Mouse (Mus musculus) adrenal gland, postnatal 25 days (tissue): ENCODE results near the gene Fkbp5. TPM values are rescaled to one million over a fixed set of nuclear protein-coding genes. Genes with fewer than 3 reads are reported as not detected.

Source experiments
- DNase-seq: peaks from one replicate; pipeline ENCODE4 v3.0.0; 2021; ENCODE audit warnings: mixed read lengths
- total RNA-seq: library from RNA; stranded (reverse); gene quantifications from 2 replicates; pipeline ENCODE4 v1.2.3, GENCODE M21; 2021

The Fkbp5 gene
- total RNA-seq, 1 experiment from 2014 or later, result 55.9 TPM

DNA sequence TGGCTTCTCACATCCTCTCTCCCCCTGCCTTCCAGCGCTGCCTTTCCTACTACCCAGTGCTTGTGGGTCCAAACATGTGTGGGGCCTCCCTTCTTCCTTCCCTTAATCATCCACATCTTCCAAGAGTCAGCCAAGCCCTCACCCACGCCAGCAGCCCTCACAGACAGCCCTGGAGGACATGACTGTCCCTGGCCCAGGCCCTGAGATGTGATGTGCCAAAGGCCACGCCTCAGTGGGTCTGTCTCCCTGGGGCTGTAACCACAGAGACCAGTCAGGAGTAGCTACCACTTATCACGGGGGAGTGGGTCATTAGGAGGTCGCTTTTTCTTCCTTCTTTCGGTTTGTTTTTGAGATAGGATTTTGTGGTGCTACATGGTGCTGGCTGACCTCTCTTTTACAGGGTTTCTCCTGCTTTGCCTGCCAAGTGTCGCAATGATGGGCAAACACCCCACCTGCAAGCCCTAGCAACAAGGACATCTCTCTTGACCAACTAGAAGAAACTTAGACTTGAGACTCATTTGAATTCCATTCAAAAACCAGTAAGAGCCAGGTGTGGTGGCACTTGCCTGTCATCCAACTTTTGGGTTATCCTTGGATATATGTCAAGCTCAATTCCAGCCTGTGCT, 15.0 kb downstream of the Fkbp5 start:
- no peak for DNase-seq

GRCm38 (mm10) chr17:28500465-28500864, 16.9 kb downstream of the Fkbp5 start:
- no peak for DNase-seq

- no peak for DNase-seq
Measured at GRCm38 (mm10) chr17:28499190-28499589, 18.1 kb downstream of the Fkbp5 start.

GRCm38 (mm10) chr17:28495832-28496231, 21.5 kb downstream of the Fkbp5 start:
- DNase-seq, result no peak

DNA sequence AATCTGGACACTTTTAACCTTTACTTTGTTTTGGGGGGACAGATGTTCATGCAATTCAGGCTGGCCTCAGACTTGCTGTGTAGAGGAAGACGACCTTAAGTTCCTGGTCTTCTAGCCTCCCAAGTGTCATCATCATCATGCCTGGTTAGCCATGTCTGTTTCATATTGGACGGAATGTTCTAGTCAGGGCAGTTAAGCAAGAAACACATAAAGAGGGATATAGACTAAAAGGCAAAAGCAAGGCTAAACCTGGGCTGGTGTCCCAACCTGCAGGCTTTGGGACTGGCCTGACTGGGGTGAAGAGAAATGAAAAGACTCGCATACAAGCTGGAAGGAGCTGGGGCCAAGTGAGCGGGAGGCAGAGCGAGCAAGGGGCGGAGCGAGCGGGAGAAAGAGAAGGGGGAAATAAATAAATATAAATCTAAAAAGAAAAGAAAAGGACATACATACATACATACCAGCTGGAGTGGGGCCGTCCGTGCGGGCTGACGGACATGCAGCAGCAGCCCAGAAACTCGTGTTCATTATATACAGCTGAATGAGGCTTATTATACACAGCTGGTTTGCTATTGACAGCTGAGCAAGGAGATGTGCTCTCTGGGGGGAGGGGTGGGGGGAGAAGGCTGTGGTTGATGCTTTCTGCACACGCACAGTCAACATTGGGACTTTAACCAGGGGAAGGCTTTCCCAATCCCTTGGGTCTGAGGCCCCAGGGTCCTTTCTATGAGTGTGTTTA, 26.1 kb downstream of the Fkbp5 start:
- DNase-seq, result no peak

GRCm38 (mm10) chr17:28488258-28489013, 28.9 kb downstream of the Fkbp5 start:
- DNase-seq, result no peak

DNA sequence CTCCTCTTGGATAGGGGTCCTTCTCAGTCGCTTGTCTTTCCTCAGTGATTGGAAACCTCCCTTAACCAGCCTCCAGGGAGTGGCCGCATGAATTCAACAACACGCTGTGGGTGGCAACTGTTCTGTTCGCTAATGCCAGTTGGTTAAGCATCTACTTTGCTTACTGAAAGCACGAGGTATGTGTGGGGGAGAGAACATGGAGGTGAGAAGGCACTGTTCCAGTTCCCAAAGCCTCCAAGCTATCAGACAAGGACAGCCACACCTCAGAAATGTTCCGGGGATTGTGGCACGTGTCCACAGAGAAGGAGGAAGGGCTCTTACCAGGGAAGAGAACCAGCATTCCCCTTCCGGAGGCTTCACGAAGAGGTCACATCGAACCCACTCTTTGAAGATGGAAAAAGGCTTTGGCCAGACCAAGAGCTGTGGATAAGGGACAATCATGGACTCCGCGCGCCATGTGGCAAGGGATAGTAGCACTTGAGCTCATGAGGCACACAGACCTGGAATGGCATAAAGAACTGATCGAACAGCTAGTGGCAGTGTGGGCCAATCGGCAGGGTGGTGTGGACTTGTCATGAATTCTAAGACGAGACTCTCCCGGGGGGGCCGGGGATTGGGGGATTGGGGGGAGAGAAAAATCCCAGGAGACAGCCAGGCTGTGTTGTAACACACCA, 29.6 kb downstream of the Fkbp5 start:
- DNase-seq, result no peak

DNA sequence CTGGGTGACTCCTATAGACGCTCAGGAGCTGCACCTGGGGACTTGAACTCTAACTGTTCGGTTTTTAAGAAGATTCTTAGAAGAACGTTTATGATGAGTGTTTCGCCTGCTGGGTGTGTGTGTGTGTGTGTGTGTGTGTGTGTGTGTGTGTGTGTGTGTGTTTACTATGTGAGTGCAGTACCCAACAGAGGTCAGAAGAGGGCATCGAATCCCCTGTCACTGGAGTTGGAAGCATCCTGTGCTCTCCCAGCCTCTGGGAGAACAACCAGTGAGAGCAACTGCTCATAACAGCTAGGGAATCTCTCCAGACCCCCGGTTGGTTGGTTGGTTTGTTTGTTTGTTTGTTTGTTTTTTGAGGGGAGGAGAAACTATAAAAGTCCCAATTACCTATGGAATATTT, 30.6 kb downstream of the Fkbp5 start:
- DNase-seq, result no peak

GRCm38 (mm10) chr17:28485977-28486400, 31.3 kb downstream of the Fkbp5 start:
- DNase-seq, result peak; percentile 99

DNA sequence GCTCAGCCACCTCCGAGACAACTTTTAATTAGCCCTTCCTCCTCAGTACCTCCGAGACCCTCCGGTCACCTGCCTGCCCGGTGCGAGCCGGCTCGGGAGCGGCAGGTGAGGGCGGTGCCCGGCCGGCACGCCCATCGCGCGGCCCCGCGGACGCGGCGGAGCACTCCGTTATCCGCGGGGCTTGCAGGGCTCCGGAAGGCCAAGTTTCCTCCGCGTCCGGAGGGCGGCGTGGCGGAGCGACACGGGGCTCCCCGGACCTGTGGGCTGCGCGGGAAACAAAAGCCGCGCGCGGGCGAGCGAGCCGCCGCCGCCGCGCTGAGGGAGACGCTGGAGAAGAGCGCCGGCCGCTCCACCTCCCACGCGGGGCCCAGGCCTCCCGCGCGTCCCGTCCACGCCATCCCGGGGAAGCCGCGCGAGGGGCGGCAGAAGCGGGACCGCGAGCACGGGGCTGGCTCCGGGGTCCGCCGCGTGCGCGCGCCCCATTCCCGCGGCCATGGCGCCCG, 31.8 kb downstream of the Fkbp5 start:
- DNase-seq, result peak; percentile 56

DNA sequence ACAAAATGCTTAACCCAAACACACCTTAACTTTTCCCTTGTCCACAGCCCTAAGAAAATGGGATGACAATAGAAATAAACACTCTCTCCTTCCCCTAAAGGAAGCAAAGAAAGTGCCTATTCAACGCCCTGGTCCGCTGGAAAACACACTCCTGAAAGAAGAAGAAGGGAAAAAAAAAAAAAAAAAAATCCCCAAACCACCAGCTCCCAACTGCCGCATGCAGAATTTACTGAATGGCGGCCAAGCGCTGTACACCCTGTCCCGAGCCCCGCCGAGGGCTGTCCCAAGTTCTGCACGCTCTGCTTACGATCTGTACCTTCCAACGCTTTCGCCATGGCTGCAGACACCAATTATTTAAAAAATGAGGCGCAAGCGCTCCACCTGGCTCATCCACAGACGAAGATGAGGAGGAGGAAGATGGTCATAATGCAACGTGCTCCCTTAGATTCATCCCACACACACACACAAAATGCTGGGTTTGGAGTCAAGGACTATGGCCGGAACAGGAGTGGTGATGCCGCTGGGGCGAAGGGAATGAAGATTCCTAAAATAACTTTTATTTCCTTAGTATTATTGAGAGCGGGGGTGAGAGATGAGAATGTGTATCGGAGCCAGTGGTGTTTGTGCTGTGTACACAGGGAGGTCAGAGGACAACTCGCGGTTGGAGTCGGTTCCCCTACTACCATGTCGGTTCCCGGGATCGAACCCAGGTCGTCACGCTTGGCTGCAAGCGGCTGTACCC, 32.5 kb downstream of the Fkbp5 start:
- DNase-seq, result peak; percentile 46

GRCm38 (mm10) chr17:28477421-28477820, 39.9 kb downstream of the Fkbp5 start:
- no peak for DNase-seq

- no peak for DNase-seq
Measured at GRCm38 (mm10) chr17:28476441-28476840, 40.9 kb downstream of the Fkbp5 start.

DNA sequence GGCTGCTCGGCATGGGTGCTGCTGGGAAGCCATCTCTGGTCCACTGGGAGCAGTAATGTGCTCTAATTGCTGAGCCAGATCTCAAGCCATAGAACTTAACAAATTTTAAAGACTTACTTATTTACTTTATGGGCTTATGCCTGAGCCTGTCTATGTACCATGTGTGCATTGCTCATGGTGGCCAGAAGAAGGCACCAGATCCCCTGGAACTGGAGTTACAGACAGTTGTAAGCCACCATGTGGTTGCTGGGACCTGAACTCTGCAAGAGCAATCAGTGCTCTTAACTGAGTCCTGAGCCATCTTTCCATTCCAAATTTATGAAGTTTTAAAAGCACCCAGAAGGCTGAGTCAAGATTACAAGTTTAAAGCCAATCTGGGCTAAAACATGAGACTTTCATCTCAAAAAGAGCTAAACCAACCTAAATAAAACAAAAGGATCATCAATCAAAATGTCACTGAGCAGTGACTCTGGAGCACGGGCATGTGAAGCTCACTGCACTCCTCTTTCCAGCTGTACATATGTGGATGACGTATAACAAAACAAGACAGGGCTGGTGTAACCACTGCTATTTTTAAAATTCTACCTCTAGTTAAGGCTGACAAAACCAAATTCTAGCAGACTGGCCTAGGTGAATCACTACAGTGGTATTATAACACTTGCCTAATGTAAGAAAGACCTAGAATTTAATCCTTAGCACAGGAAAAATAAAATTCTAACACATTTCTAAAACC, 41.6 kb downstream of the Fkbp5 start:
- no peak for DNase-seq

GRCm38 (mm10) chr17:28472696-28473095, 44.6 kb downstream of the Fkbp5 start:
- peak; percentile 34 for DNase-seq

DNA sequence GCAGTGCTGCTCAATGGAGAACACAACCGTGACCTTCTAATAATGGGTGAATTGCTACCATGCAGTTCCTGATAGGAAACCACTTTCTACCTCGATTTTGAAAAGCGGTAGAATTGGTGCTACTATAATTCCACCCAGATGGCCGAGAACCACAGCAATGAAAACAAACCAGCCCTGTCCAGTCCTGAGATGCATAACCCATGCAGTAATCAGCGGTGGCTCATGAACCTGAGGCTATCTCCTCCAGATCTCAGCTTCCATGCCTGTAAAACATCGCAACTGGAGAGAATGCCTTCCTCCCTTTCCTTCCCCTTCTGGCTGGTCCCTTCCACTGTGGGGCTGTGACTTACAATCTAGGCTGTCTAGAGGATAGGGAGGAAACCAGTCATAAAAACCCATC, 46.5 kb downstream of the Fkbp5 start:
- DNase-seq, result no peak

DNA sequence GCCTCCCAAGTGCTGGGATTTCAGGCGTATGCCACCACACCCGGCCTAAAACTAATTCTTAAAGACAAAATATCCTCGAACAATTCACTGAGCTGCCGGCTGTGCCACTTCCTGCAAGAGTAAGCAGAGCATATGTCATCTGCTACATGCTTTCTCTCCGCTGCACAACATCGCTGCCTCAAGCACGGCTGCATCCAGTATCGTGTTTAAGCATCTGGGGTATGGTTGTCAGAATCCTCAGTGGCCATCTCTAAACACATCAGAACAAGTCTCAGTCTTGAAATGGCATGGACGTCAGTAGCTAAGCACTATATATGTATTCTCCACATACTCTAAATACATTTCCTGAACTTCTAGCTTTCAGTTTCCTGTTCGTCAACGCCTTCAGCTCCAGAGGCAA, 49.6 kb downstream of the Fkbp5 start:
- no peak for DNase-seq

DNA sequence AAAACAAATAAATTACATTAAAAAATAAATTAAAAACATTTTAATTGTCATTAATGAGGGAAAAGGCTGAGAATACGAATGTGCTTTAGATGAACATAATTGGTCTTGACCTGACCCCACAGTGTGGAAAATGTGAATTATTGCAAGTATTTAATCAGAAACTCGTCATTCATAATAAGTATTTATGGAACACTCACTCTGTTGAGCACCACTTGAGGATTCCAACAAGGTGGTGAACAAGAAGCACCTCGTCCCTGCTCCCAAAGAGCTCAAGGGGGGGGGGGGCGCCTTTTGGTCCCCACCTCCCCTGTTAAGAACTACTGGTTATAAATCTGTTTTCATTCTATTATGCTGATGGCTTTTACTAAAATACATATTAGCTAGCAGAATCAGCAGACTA, 51.4 kb downstream of the Fkbp5 start:
- no peak for DNase-seq

DNA sequence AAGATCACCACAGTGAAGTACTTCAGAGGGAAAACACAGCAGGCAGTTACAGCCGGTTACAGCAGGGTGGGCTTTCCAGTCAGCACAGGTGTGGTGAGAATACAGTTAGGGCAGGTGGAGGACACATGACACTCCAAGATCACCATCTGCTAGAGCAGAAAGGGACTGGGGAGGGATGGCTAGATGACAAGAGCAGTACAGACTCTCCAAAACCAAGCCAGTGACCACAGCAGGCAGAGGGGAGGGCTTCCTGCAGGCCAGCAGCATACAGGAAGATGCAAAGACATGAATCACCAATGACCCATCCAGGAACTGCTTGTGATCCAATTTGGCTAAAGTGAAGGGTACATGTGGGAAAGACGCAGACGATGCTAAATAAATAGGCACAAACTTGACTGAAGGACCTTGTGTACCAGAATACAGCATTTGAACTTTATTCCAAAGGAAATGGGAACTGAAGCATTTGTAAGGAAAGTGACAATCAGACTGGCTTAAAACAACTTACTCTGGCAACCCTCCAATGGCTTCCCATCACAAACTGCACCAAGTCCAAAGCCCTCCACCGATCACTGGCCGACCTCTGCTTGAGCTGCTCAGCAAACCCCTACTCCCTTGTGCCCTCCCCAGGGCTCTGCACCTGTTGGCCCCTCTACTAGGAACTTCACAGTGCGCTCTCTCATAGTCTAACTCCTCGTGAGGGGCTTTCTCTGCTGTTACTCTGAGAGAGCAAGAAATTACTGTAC, 53.5 kb downstream of the Fkbp5 start:
- DNase-seq, result no peak

DNA sequence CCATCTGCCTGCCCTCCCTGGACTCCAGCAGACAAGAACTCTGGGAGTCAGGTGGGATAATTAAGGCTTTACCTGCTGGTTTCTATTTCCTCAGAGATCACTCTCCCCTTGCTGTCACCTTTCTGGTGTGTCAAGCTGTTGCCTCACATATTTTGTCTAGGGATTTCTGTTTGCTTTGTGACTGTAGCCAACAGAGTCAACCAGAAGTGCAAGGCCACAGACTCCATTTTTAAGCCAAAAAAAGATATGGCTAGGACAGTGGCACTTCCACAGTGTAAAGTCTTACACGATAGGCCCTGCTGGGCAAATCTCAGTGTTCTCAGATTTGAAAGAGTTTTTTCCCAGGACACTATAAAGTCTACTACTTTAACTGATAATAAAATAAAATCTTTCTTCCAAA, 56.9 kb downstream of the Fkbp5 start:
- DNase-seq, result no peak
